Mouse (Mus musculus) limb, embryonic 14.5 days (tissue): ENCODE measurements at regions not wholly inside any gene's neighbourhood (a gene's known extent, or its start where the extent isn't known, plus 50 kb on each side); places are given as distances from the start of the nearest gene placed in this dataset.
A peak's percentile ranks its signal among the peaks of the same experiment; 100 is the strongest.

Source experiments
- ATAC-seq: fragments of 200-750 bp; cut with Nextera tagmentation; 2 replicates; pipeline ENCODE4 v1.8.0; 2017; ENCODE audit warnings: low read depth, moderate number of reproducible peaks, moderate TSS enrichment; ENCODE audit not compliant: low FRiP score
- DNase-seq: peaks from one replicate; pipeline ENCODE4 v3.0.0-alpha.2; 2015; ENCODE audit warnings: low spot score
- H3K27ac ChIP-seq: fragments of 300-500 bp; sonication (generic); replicated peaks from 2 replicates; pipeline ENCODE4 v1.5.1; 2014; ENCODE audit warnings: low read depth, mild to moderate bottlenecking, low read length, moderate library complexity, mixed read lengths
- H3K27me3 ChIP-seq: fragments of 300-500 bp; sonication (generic); 2 replicates; pipeline ENCODE4 v1.6.1; 2014; ENCODE audit warnings: low read length, mixed read lengths; ENCODE audit not compliant: control insufficient read depth, insufficient read depth
- H3K36me3 ChIP-seq: fragments of 300-500 bp; sonication (generic); 2 replicates; pipeline ENCODE4 v1.6.1; 2014; ENCODE audit warnings: mild to moderate bottlenecking, low read length, moderate library complexity, mixed read lengths; ENCODE audit not compliant: control insufficient read depth, insufficient read depth
- H3K4me1 ChIP-seq: fragments of 300-500 bp; sonication (generic); 2 replicates; pipeline ENCODE4 v1.6.1; 2014; ENCODE audit warnings: antibody characterized with exemption, low read length, mixed read lengths; ENCODE audit not compliant: control insufficient read depth, insufficient read depth
- H3K4me2 ChIP-seq: fragments of 300-500 bp; sonication (generic); replicated peaks from 2 replicates; pipeline ENCODE4 v1.6.1; 2014; ENCODE audit warnings: low read depth, mild to moderate bottlenecking, low read length, moderate library complexity; ENCODE audit not compliant: severe bottlenecking
- H3K4me3 ChIP-seq: fragments of 300-500 bp; sonication (generic); replicated peaks from 2 replicates; pipeline ENCODE4 v1.5.1; 2014; ENCODE audit warnings: low read length
- H3K9ac ChIP-seq: fragments of 300-500 bp; sonication (generic); 2 replicates; pipeline ENCODE4 v1.6.1; 2014; ENCODE audit warnings: mild to moderate bottlenecking, low read depth, low read length, moderate library complexity; ENCODE audit not compliant: severe bottlenecking
- H3K9me3 ChIP-seq: fragments of 300-500 bp; sonication (generic); 2 replicates; pipeline ENCODE4 v1.6.1; 2016; ENCODE audit warnings: low read length; ENCODE audit not compliant: control insufficient read depth
- POLR2A ChIP-seq: fragments of 200-500 bp; IDR thresholded peaks from 2 replicates; pipeline ENCODE4 v1.8.0; 2012; ENCODE audit warnings: inconsistent platforms, mild to moderate bottlenecking, moderate library complexity, borderline replicate concordance; ENCODE audit not compliant: insufficient read depth, insufficient read length; ENCODE audit errors: extremely low read depth
- WGBS: fragments of 180-500 bp; shearing (Covaris S2); extraction: QIAGEN DNeasy Blood & Tissue Kit; methylation state at CpG from one replicate; pipeline ENCODE4 v1.1.7; 2014; 5-methylcytosine and 5-hydroxymethylcytosine counted together

DNA sequence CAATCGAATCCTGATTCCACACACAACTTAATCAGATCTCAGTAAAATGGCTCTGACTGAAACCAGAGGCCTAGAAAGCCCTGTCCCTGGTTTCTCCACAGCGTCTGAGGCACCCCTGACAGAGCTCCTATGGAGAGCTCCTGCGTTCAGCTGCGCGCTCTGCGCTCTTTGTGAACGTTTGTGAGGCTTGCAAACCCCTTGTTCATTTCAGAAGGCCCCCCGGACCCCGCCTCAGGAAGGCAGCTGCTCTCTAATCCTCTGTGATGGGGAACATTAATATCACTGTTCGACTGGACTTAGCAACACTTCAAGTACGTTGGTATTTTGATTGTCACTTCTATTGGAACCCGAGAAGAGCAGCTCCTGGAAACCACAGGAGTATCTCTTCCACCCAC is 175.6 kb downstream of the 3100002H09Rik start:
- DNase-seq: no peak
- no peaks in the 10 kb centered on the region for H3K36me3 ChIP-seq
- ATAC-seq: no peak
- 45% methylated on average over 12 of the region's 12 CpGs for WGBS
- TF ChIP-seq POLR2A: no peak
- no peak overlapping the region for H3K27ac ChIP-seq
- H3K9ac ChIP-seq: no peak overlapping the region
- no peaks in the 10 kb centered on the region for H3K9me3 ChIP-seq
- no peaks in the 10 kb centered on the region for H3K4me1 ChIP-seq
- H3K27me3 ChIP-seq: 0 out of 2 replicates have a peak, but pooled peaks cover 1% of the 10 kb centered on the region
- no peak overlapping the region for H3K4me2 ChIP-seq
- no peak overlapping the region for H3K4me3 ChIP-seq

- Histone ChIP-seq H3K27me3 (no peaks in the 10 kb centered on the region), H3K9me3 (no peaks in the 10 kb centered on the region), H3K36me3 (no peaks in the 10 kb centered on the region), H3K9ac (no peak overlapping the region), H3K27ac (no peak overlapping the region), H3K4me2 (no peak overlapping the region), H3K4me3 (no peak overlapping the region), H3K4me1 (no peaks in the 10 kb centered on the region)
- ATAC-seq: no peak; the same call in 1 of the 2 replicates
- WGBS: 16% methylated on average over 20 of the region's 25 CpGs
- DNase-seq: peak; percentile 25
- no peak for TF ChIP-seq POLR2A
These were observed 176.3 kb downstream of the 3100002H09Rik start for GRCm38 (mm10) chr4:124434059-124435039.

DNA sequence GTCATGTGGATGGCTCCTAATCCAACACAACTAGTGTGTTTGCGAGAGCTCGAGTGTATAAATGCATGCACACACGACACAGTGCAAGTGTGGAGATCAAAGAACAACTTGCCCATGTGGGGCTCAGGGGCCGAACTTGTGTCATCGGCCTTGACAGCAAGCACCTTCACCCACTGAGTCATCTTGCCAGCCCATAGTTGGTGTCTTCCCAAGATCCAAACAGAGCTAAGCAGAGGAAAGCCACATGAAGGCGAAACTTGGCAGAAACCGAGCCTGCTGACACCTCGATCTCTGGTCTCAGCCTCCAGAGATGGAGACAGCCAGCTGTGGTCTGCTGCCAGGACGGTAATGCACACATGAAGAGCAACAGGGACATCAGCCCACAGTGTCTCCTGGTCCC is 177.1 kb downstream of the 3100002H09Rik start:
- 76% methylated on average over 9 of the region's 9 CpGs for WGBS
- H3K4me1 ChIP-seq: no peaks in the 10 kb centered on the region
- H3K9me3 ChIP-seq: no peaks in the 10 kb centered on the region
- no peaks in the 10 kb centered on the region for H3K27me3 ChIP-seq
- no peak for TF ChIP-seq POLR2A
- no peaks in the 10 kb centered on the region for H3K36me3 ChIP-seq
- DNase-seq (no peak), ATAC-seq (no peak)
- no peak overlapping the region for H3K4me2 ChIP-seq
- no peak overlapping the region for H3K4me3 ChIP-seq
- no peak overlapping the region for H3K27ac ChIP-seq
- H3K9ac ChIP-seq: no peak overlapping the region

DNA sequence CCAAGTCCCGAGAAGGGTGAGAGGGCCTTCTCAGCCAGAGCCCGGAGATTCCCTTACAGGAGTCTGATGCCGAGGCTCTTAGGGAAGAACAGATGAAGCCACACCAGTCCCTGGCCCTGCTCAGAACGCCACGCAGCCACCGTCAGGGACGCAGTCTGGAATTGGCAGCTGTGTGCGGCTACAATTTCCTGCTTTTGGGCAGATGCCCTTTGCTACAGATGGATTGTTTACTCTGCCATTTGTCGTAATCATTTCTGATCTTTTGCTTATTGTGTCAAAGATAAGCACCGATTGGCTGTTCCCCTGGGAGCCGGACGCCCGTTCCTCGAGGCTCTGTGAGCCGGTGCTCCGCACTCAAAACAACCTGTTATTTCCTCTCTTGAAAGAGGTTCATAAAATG is 179.4 kb downstream of the 3100002H09Rik start:
- no peaks in the 10 kb centered on the region for H3K27me3 ChIP-seq

GRCm38 (mm10) chr4:124428844-124429243 is 181.8 kb downstream of the 3100002H09Rik start:
- ATAC-seq (no peak), DNase-seq (no peak)
- H3K27ac ChIP-seq: no peak overlapping the region
- H3K9ac ChIP-seq: no peak overlapping the region
- TF ChIP-seq POLR2A: no peak
- H3K4me1 ChIP-seq: no peaks in the 10 kb centered on the region
- H3K9me3 ChIP-seq: no peaks in the 10 kb centered on the region
- WGBS: 90% methylated on average over 4 of the region's 4 CpGs
- no peaks in the 10 kb centered on the region for H3K36me3 ChIP-seq
- no peaks in the 10 kb centered on the region for H3K27me3 ChIP-seq
- H3K4me3 ChIP-seq: no peak overlapping the region
- no peak overlapping the region for H3K4me2 ChIP-seq

More for the DNA sequence above, 179.4 kb downstream of the 3100002H09Rik start:
- H3K4me3 ChIP-seq: no peak overlapping the region
- H3K27ac ChIP-seq: no peak overlapping the region
- no peak overlapping the region for H3K9ac ChIP-seq
- DNase-seq: no peak
- H3K4me1 ChIP-seq: no peaks in the 10 kb centered on the region
- no peaks in the 10 kb centered on the region for H3K9me3 ChIP-seq
- no peak for ATAC-seq
- no peaks in the 10 kb centered on the region for H3K36me3 ChIP-seq
- no peak overlapping the region for H3K4me2 ChIP-seq
- TF ChIP-seq POLR2A: no peak
- 67% methylated on average over 16 of the region's 16 CpGs for WGBS
